ENCODE assay signal across 13 mouse cellular contexts in genomic region chr5:131575086-131575514, GRCm38 (mm10).
DNase-seq lines count a peak whose midpoint lies in the region; ATAC-seq and TF ChIP-seq lines count a peak whose summit lies in the region.
"Had no signal": no experiment of that assay in that cellular context is flagged by ENCODE, and none has a peak within 500 bp of the region (broad histone marks: within the 10 kb centered on the region; RNA-seq: fewer than 3 reads in every experiment).

No protein-coding gene starts in this region.

- no peak overlapping the region for H3K9ac ChIP-seq in forebrain, postnatal 0 days
- H3K9ac ChIP-seq in midbrain, embryonic 13.5 days (replicated peaks), result no peak overlapping the region
- H3K9ac ChIP-seq in liver, embryonic 12.5 days, result no peak overlapping the region
- H3K9ac ChIP-seq: embryonic facial prominence, embryonic 13.5 days had no signal

- H3K27me3 ChIP-seq in forebrain, postnatal 0 days (ENCODE audit: insufficient read depth, low read length), result no peaks in the 10 kb centered on the region
- peaks cover 30% of the 10 kb centered on the region for H3K27me3 ChIP-seq in midbrain, embryonic 13.5 days
- H3K27me3 ChIP-seq in liver, embryonic 12.5 days (replicated peaks), result no peaks in the 10 kb centered on the region
- H3K27me3 ChIP-seq: embryonic facial prominence, embryonic 13.5 days had no signal

- H3K4me1 ChIP-seq in forebrain, postnatal 0 days (ENCODE audit: insufficient read depth), result peaks cover 6% of the 10 kb centered on the region
- peaks cover 41% of the 10 kb centered on the region for H3K4me1 ChIP-seq in midbrain, embryonic 13.5 days (replicated peaks)
- H3K4me1 ChIP-seq in liver, embryonic 12.5 days, result no peaks in the 10 kb centered on the region

- no peak overlapping the region for H3K27ac ChIP-seq in forebrain, postnatal 0 days (ENCODE audit: low read depth, low read length)
- peak overlapping the region; percentile 86 for H3K27ac ChIP-seq in midbrain, embryonic 13.5 days
- no peak overlapping the region for H3K27ac ChIP-seq in liver, embryonic 12.5 days
- H3K27ac ChIP-seq: embryonic facial prominence, embryonic 13.5 days; macrophage had no signal

- peak; percentile 33 for DNase-seq in embryo, embryonic 10.5 days (ENCODE audit: low spot score)
- no peak for DNase-seq in embryo, embryonic 10 days (ENCODE audit: low spot score)
- DNase-seq in brain, adult 2 months (ENCODE audit: low read depth, low spot score), result peak; percentile 38
- DNase-seq in forebrain, postnatal 0 days, result peak; percentile 23
- no peak for DNase-seq in kidney, postnatal 36 days
- no peak for DNase-seq in cerebellum, adult 11-12 months
- DNase-seq: adrenal gland, postnatal 14 days; kidney, adult 11 months; thymus, postnatal 14 days had no signal

- no peaks in the 10 kb centered on the region for H3K36me3 ChIP-seq in forebrain, postnatal 0 days (ENCODE audit: insufficient read depth)
- H3K36me3 ChIP-seq in midbrain, embryonic 13.5 days, result no peaks in the 10 kb centered on the region
- no peaks in the 10 kb centered on the region for H3K36me3 ChIP-seq in liver, embryonic 12.5 days
- H3K36me3 ChIP-seq: embryonic facial prominence, embryonic 13.5 days had no signal

- H3K4me3 ChIP-seq in forebrain, postnatal 0 days (ENCODE audit: low read depth, low read length), result no peak overlapping the region
- H3K4me3 ChIP-seq in midbrain, embryonic 13.5 days (replicated peaks), result no peak overlapping the region
- no peak overlapping the region for H3K4me3 ChIP-seq in liver, embryonic 12.5 days
- H3K4me3 ChIP-seq: embryonic facial prominence, embryonic 13.5 days had no signal

- H3K4me2 ChIP-seq in forebrain, postnatal 0 days (ENCODE audit: low read depth), result no peak overlapping the region
- peak overlapping the region; percentile 17; the same call in 1 of the 2 replicates for H3K4me2 ChIP-seq in midbrain, embryonic 13.5 days (replicated peaks)
- no peak overlapping the region for H3K4me2 ChIP-seq in liver, embryonic 12.5 days
- H3K4me2 ChIP-seq: embryonic facial prominence, embryonic 13.5 days had no signal

- peak; percentile 26; the same call in 1 of the 2 replicates for ATAC-seq in forebrain, postnatal 0 days
- ATAC-seq in midbrain, embryonic 13.5 days, result peak; percentile 89
- ATAC-seq in liver, embryonic 12.5 days, result no peak

- 8% methylated on average over 5 of the region's 5 CpGs for WGBS in forebrain, postnatal 0 days
- WGBS in midbrain, embryonic 13.5 days, result 18% methylated on average over 5 of the region's 5 CpGs
- WGBS in liver, embryonic 12.5 days (ENCODE audit: insufficient replicate concordance), result 56% methylated on average over 5 of the region's 5 CpGs

- no peaks in the 10 kb centered on the region for H3K9me3 ChIP-seq in forebrain, postnatal 0 days (ENCODE audit: low read length)
- no peaks in the 10 kb centered on the region for H3K9me3 ChIP-seq in midbrain, embryonic 13.5 days
- no peaks in the 10 kb centered on the region for H3K9me3 ChIP-seq in liver, embryonic 12.5 days (replicated peaks)
- H3K9me3 ChIP-seq: embryonic facial prominence, embryonic 13.5 days had no signal

- no peak for TF ChIP-seq CTCF in forebrain, postnatal 0 days (IDR thresholded peaks at IDR 0.05; ENCODE audit: low read depth)

Comparison
In these comparisons a context has a peak if more than half of its experiments do, and no peak if none do; other contexts are left out.
1. DNase-seq: peak in embryo, embryonic 10.5 days (single experiment), brain, adult 2 months (single experiment) and forebrain, postnatal 0 days (single experiment); none in embryo, embryonic 10 days (single experiment), kidney, postnatal 36 days (0 of 2) and cerebellum, adult 11-12 months (single experiment).